Mouse (Mus musculus) neural tube, embryonic 14.5 days (tissue): ENCODE results near the gene Dntt. TPM values are rescaled to one million over a fixed set of nuclear protein-coding genes. Genes with fewer than 3 reads are reported as not detected.

Source experiments
- ATAC-seq: fragments of 200-750 bp; cut with Nextera tagmentation; 2 replicates; pipeline ENCODE4 v1.8.0; 2017; ENCODE audit warnings: low read depth, mild to moderate bottlenecking, moderate TSS enrichment, moderate library complexity
- H3K27ac ChIP-seq: fragments of 300-500 bp; sonication (generic); 2 replicates; pipeline ENCODE4 v1.5.1; 2014; ENCODE audit warnings: low read depth, mild to moderate bottlenecking, control low read depth, low read length, moderate library complexity, mixed read lengths
- H3K27me3 ChIP-seq: fragments of 300-500 bp; sonication (generic); 2 replicates; pipeline ENCODE4 v1.6.1; 2014; ENCODE audit warnings: low read length; ENCODE audit not compliant: control insufficient read depth, insufficient read depth
- H3K36me3 ChIP-seq: fragments of 300-500 bp; sonication (generic); 2 replicates; pipeline ENCODE4 v1.6.1; 2014; ENCODE audit warnings: low read length, mixed read lengths; ENCODE audit not compliant: control insufficient read depth, insufficient read depth
- H3K4me1 ChIP-seq: fragments of 300-500 bp; sonication (generic); 2 replicates; pipeline ENCODE4 v1.6.1; 2014; ENCODE audit warnings: low read length; ENCODE audit not compliant: control insufficient read depth, insufficient read depth
- H3K4me2 ChIP-seq: fragments of 300-500 bp; sonication (generic); 2 replicates; pipeline ENCODE4 v1.6.1; 2014; ENCODE audit warnings: mild to moderate bottlenecking, low read depth, low read length, control low read depth
- H3K4me3 ChIP-seq: fragments of 300-500 bp; sonication (generic); 2 replicates; pipeline ENCODE4 v1.5.1; 2014; ENCODE audit warnings: low read depth, low read length, control low read depth, mixed read lengths
- H3K9ac ChIP-seq: fragments of 300-500 bp; sonication (generic); replicated peaks from 2 replicates; pipeline ENCODE4 v1.6.1; 2014; ENCODE audit warnings: low read depth, mild to moderate bottlenecking, control low read depth, low read length, mixed read lengths
- H3K9me3 ChIP-seq: fragments of 300-500 bp; sonication (generic); 2 replicates; pipeline ENCODE4 v1.6.1; 2016; ENCODE audit warnings: low read length; ENCODE audit not compliant: control insufficient read depth
- WGBS: fragments of 180-500 bp; shearing (Covaris S2); extraction: QIAGEN DNeasy Blood & Tissue Kit; methylation state at CpG from one replicate; pipeline ENCODE4 v1.1.7; 2014; 5-methylcytosine and 5-hydroxymethylcytosine counted together
- polyA plus RNA-seq: library from polyadenylated mRNA; unstranded; fragments of >200 nt; fragmentation: Nextera tagmentation; extraction: Ambion mirVana; gene quantifications from 2 replicates; pipeline ENCODE4 v1.2.1, GENCODE M21; 2014

The Dntt gene
- polyA plus RNA-seq, 1 experiment from 2014 or later = 0.20 TPM

DNA sequence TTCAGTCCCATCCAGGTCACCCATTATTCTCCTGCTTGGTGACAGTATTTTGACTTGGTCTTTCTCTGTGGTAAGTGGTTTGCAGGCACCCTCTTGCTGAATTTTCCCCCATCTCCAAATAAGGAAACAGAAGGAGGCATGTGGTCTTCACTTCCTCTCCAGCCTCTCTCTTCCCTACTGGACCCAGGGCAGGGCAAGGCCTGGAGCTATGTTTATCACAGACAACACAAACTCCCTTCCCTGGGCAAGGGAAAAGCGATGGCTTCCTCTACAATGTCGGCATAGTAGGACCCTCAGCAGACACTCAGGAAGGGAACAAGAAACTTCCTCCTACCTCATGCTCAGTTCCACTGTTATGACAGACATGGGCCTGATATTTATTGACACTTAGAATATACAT is 62.8 kb downstream of the Dntt start:
- ATAC-seq = no peak

DNA sequence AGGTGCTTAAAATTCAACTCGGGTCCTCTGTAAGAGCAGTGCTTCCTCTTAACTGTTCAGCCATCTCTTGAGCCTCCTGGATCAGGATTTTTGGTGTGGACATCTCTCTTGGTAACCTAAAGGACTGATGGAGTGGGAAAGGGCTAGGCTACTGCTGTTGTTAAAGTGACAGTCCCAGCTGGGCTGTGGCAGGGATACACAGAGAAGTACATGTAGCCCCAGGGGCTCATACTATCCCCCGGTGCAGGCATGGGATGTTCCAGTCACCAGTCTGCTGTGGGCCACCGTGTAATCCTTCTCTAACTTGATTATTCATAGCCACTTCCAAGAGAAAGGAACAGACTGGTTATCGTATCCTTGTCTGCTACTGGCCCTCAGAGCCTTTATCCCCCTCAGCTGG is 68.0 kb downstream of the Dntt start:
- Histone ChIP-seq H3K27me3 (no peaks in the 10 kb centered on the region), H3K9me3 (no peaks in the 10 kb centered on the region), H3K4me1 (no peaks in the 10 kb centered on the region), H3K4me3 (no peak overlapping the region), H3K36me3 (no peaks in the 10 kb centered on the region), H3K9ac (no peak overlapping the region), H3K27ac (no peak overlapping the region), H3K4me2 (no peak overlapping the region)
- ATAC-seq = no peak
- WGBS = 29% methylated on average over 4 of the region's 4 CpGs

More for the DNA sequence above, 62.8 kb downstream of the Dntt start:
- H3K36me3 ChIP-seq = no peaks in the 10 kb centered on the region
- 81% methylated on average over 2 of the region's 2 CpGs for WGBS
- H3K4me3 ChIP-seq = no peak overlapping the region
- H3K9ac ChIP-seq = no peak overlapping the region
- H3K4me1 ChIP-seq = no peaks in the 10 kb centered on the region
- no peak overlapping the region for H3K27ac ChIP-seq
- H3K9me3 ChIP-seq = no peaks in the 10 kb centered on the region
- H3K4me2 ChIP-seq = no peak overlapping the region
- 0 out of 2 replicates have a peak, but pooled peaks cover 2% of the 10 kb centered on the region for H3K27me3 ChIP-seq

DNA sequence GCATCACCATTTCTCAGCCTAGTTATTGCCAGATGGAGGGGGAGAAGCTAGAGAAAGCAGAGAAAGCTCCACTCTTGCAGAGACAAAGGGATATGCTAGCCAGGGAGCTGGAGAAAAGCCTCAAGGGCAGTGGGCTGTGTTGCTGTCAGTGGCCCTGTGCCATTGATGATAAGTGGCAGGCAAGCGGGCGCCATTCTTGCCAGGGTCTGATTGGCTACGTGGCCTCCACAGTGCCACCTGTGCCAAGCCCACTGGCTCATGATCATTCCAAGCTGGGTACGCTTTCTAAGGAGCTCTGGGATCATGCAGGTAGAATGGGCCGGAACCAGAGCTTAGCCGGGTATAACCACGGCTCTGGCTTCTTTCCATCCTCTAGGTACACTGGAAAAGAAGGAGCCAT is 71.8 kb downstream of the Dntt start:
- Histone ChIP-seq H3K27ac (no peak overlapping the region), H3K4me1 (no peaks in the 10 kb centered on the region), H3K4me2 (no peak overlapping the region), H3K36me3 (no peaks in the 10 kb centered on the region), H3K9me3 (no peaks in the 10 kb centered on the region), H3K9ac (no peak overlapping the region), H3K4me3 (no peak overlapping the region), H3K27me3 (no peaks in the 10 kb centered on the region)
- 0 out of 2 replicates have a peak, but pooled peaks have one; percentile 26 for ATAC-seq
- 85% methylated on average over 7 of the region's 7 CpGs for whole genome bisulfite sequencing

DNA sequence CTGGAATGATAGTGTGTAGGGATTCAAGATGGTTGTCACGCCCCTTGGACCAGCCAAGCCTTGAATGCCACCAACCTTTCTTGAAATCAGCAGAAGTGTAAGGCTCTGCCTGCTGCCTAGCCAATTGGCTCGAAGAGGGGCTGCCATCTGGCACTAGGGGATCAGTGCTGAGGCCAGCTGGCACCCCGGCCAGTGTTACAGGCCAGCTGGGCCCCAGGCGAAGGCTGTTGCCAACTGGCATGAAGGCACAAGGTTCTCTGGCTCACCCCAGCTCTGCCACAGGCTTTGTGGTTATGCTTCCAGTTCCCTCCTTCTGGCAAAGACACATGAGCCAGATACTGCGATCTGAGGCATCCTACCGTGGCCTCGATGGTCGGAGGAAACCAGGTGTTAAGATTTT is 72.3 kb downstream of the Dntt start:
- H3K27ac ChIP-seq = no peak overlapping the region
- 65% methylated on average over 8 of the region's 8 CpGs for WGBS
- no peaks in the 10 kb centered on the region for H3K27me3 ChIP-seq
- H3K4me3 ChIP-seq = no peak overlapping the region
- H3K9ac ChIP-seq = no peak overlapping the region
- ATAC-seq = peak; percentile 66; the same call in 1 of the 2 replicates
- H3K4me1 ChIP-seq = no peaks in the 10 kb centered on the region
- H3K9me3 ChIP-seq = no peaks in the 10 kb centered on the region
- H3K4me2 ChIP-seq = no peak overlapping the region
- no peaks in the 10 kb centered on the region for H3K36me3 ChIP-seq

DNA sequence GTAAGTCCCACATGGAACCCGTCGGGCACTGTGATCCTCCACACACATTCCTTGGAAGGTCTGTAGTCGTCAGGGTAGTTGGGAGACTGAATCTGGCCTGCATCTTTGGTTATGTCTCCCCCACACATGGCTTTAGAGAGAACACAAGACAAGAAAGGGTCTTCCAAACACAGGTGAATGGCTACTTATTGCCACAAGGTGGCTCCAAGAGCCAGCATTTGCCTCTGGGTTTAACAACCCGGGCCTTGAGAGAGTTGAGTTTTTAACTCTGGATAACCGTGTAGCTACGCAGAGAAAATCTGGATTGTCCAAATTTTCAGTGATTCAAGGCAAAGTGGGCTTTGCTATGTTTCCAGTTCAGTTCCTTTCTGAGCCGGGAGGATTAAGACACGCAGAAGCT is 75.8 kb downstream of the Dntt start:
- 46% methylated on average over 8 of the region's 8 CpGs for WGBS
- H3K4me1 ChIP-seq = 0 out of 2 replicates have a peak, but pooled peaks cover 4% of the 10 kb centered on the region
- H3K36me3 ChIP-seq = no peaks in the 10 kb centered on the region
- no peaks in the 10 kb centered on the region for H3K27me3 ChIP-seq
- H3K4me2 ChIP-seq = no peak overlapping the region
- no peak overlapping the region for H3K27ac ChIP-seq
- H3K9me3 ChIP-seq = no peaks in the 10 kb centered on the region
- H3K9ac ChIP-seq = no peak overlapping the region
- H3K4me3 ChIP-seq = no peak overlapping the region
- no peak for ATAC-seq

DNA sequence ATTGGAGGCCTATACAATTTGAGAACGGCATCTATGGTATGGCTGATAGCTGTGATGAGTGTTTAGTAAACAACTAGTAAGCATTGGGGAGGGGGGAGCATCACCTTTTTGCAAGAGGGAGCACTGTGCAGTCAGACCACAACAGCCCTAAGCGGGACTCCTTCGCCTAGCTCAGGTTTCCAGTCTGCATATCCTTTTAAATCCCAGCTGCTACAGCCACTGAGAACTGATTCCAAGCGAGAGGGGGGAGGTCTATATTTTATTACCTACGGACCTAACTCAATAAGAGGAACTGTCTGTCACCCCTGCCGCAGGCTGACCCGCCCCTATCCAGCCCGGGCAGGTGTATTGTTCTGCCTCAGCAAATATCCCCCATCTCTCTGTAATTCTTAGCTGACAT is 78.5 kb downstream of the Dntt start:
- WGBS = 40% methylated on average over 8 of the region's 8 CpGs

DNA sequence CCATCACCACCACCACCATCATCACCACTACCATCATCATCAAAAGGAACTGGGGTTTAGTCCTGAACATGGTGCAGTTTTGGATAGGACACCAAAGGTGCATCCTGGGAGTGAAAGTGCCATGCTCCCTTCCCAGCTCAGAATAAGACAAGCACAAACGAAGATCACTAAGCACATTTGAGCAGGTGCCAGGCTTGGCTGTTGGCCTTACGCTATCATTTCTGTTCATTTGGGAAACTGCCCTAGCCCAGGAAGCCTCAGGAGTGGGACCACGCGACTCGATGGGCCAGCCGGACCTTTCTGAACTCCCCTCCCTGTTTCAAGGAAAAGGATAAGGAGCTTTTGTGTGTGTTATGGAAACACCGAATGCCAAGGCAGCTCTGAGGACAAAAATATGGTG is 79.6 kb downstream of the Dntt start:
- H3K4me3 ChIP-seq = no peak overlapping the region
- H3K9ac ChIP-seq = no peak overlapping the region
- WGBS = 84% methylated on average over 7 of the region's 7 CpGs
- 0 out of 2 replicates have a peak, but pooled peaks cover 4% of the 10 kb centered on the region for H3K4me1 ChIP-seq
- no peaks in the 10 kb centered on the region for H3K9me3 ChIP-seq
- no peak overlapping the region for H3K27ac ChIP-seq
- H3K4me2 ChIP-seq = no peak overlapping the region
- H3K27me3 ChIP-seq = no peaks in the 10 kb centered on the region
- no peak for ATAC-seq
- H3K36me3 ChIP-seq = no peaks in the 10 kb centered on the region

More for the DNA sequence above, 78.5 kb downstream of the Dntt start:
- H3K27me3 ChIP-seq = no peaks in the 10 kb centered on the region
- H3K36me3 ChIP-seq = no peaks in the 10 kb centered on the region
- ATAC-seq = no peak
- no peak overlapping the region for H3K4me3 ChIP-seq
- no peak overlapping the region for H3K4me2 ChIP-seq
- H3K9ac ChIP-seq = no peak overlapping the region
- no peaks in the 10 kb centered on the region for H3K9me3 ChIP-seq
- H3K27ac ChIP-seq = no peak overlapping the region
- H3K4me1 ChIP-seq = 0 out of 2 replicates have a peak, but pooled peaks cover 4% of the 10 kb centered on the region

Other genes starting within 250 kb of the Dntt start
- 11.6 and 15.1 TPM in 2 replicates for gene Ccnj, start 198.0 kb upstream of the Dntt start, polyA plus RNA-seq
- gene Zfp518a, start 134.6 kb upstream of the Dntt start, polyA plus RNA-seq = 8.2 and 10.8 TPM in 2 replicates
- gene Blnk, start 34.7 kb upstream of the Dntt start, polyA plus RNA-seq = 0.82 and 1.1 TPM in 2 replicates
- 0.07 TPM in 1 of 2 replicates, not detected in the other for gene Opalin, start 47.8 kb downstream of the Dntt start, polyA plus RNA-seq
- 1.4 and 2.2 TPM in 2 replicates for gene Tll2, start 177.6 kb downstream of the Dntt start, polyA plus RNA-seq
- gene Tm9sf3, start 234.7 kb downstream of the Dntt start, polyA plus RNA-seq = 83.8 and 123 TPM in 2 replicates